Mouse (Mus musculus) MEL (cell line): ENCODE measurements around the gene Nnmt. TPM values are rescaled to one million over a fixed set of nuclear protein-coding genes. Genes with fewer than 3 reads are reported as not detected.

Experiments
- DNase-seq: peaks from one replicate; pipeline ENCODE4 v3.0.0; 2011; ENCODE audit warnings: low read depth, low spot score
- H3K27ac ChIP-seq: 2 replicates; pipeline ENCODE4 v1.5.1; 2012; ENCODE audit warnings: low read depth, mild to moderate bottlenecking, control low read depth, low read length, moderate library complexity; ENCODE audit not compliant: control insufficient read depth
- H3K27me3 ChIP-seq, 2 experiments: fragments of 150-350 bp in 1 of 2; sonication (generic) in 1 of 2; 2 replicates each; pipeline ENCODE4 v1.6.1; 2012; ENCODE audit warnings: low read length in 2 of 2, mild to moderate bottlenecking in 2 of 2, improper control_type of control experiment in 1 of 2, moderate library complexity in 1 of 2; ENCODE audit not compliant: insufficient read depth in 2 of 2, control insufficient read depth in 1 of 2
- H3K36me3 ChIP-seq, 2 experiments: 2 replicates each; pipeline ENCODE4 v1.6.1; 2012 to 2014; ENCODE audit warnings: low read length in 2 of 2, improper control_type of control experiment in 1 of 2, inconsistent platforms in 1 of 2, mild to moderate bottlenecking in 1 of 2; ENCODE audit not compliant: insufficient read depth in 2 of 2, control insufficient read depth in 1 of 2
- H3K4me1 ChIP-seq, 2 experiments: fragments of 150-350 bp in 1 of 2; sonication (generic) in 1 of 2; 2 replicates each; pipeline ENCODE4 v1.6.1; 2012; ENCODE audit warnings: low read length in 2 of 2, improper control_type of control experiment in 1 of 2, mild to moderate bottlenecking in 1 of 2; ENCODE audit not compliant: insufficient read depth in 2 of 2, control insufficient read depth in 1 of 2
- H3K4me3 ChIP-seq, 2 experiments: fragments of 150-350 bp in 1 of 2; sonication (generic) in 1 of 2; 2 replicates each; pipeline ENCODE4 v1.5.1; 2012; ENCODE audit warnings: low read depth in 2 of 2, low read length in 2 of 2, mild to moderate bottlenecking in 2 of 2, moderate library complexity in 2 of 2, control low read depth in 1 of 2, improper control_type of control experiment in 1 of 2; ENCODE audit not compliant: control insufficient read depth in 1 of 2, insufficient read depth in 1 of 2
- H3K79me2 ChIP-seq: 2 replicates; pipeline ENCODE4 v1.6.1; 2012; ENCODE audit warnings: mild to moderate bottlenecking, low read length, moderate library complexity; ENCODE audit not compliant: control insufficient read depth, poor library complexity, insufficient read depth
- H3K9ac ChIP-seq: 2 replicates; pipeline ENCODE4 v1.6.1; 2012; ENCODE audit warnings: low read depth, mild to moderate bottlenecking, control low read depth, low read length, moderate library complexity; ENCODE audit not compliant: control insufficient read depth, poor library complexity, severe bottlenecking
- H3K9me3 ChIP-seq: fragments of 150-350 bp; sonication (generic); replicated peaks from 2 replicates; pipeline ENCODE4 v1.6.1; 2012; ENCODE audit warnings: mild to moderate bottlenecking, low read length, improper control_type of control experiment, moderate library complexity; ENCODE audit not compliant: insufficient read depth
- BHLHE40 ChIP-seq: IDR thresholded peaks from 2 replicates; pipeline ENCODE4 v1.6.1; 2012; ENCODE audit warnings: low read depth, mild to moderate bottlenecking, inconsistent platforms, low read length, improper control_type of control experiment, borderline replicate concordance
- CHD1 ChIP-seq: IDR thresholded peaks from 2 replicates; pipeline ENCODE4 v1.6.1; 2012; ENCODE audit warnings: low read depth, mild to moderate bottlenecking, inconsistent platforms, low read length, improper control_type of control experiment
- CTCF ChIP-seq, 3 experiments: IDR thresholded peaks in 2 of 3; conservative IDR thresholded peaks in 1 of 3; 2 replicates each; pipeline ENCODE4 v1.5.1; 2011 to 2012; ENCODE audit warnings: low read length in 3 of 3, low read depth in 2 of 3, mild to moderate bottlenecking in 2 of 3, improper control_type of control experiment in 1 of 3, inconsistent platforms in 1 of 3, mixed read lengths in 1 of 3, moderate library complexity in 1 of 3; ENCODE audit not compliant: control insufficient read depth in 1 of 3, insufficient read depth in 1 of 3, poor library complexity in 1 of 3, severe bottlenecking in 1 of 3
- ELF1 ChIP-seq: IDR thresholded peaks from 2 replicates; pipeline ENCODE4 v1.6.1; 2014; ENCODE audit warnings: low read depth, mild to moderate bottlenecking, inconsistent platforms, low read length, improper control_type of control experiment, moderate library complexity
- ETS1 ChIP-seq: IDR thresholded peaks from 2 replicates; pipeline ENCODE4 v1.6.1; 2012; ENCODE audit warnings: low read depth, mild to moderate bottlenecking, inconsistent platforms, low read length, improper control_type of control experiment, moderate library complexity
- GABPA ChIP-seq: IDR thresholded peaks from 2 replicates; pipeline ENCODE4 v1.6.1; 2012; ENCODE audit warnings: low read depth, mild to moderate bottlenecking, inconsistent platforms, low read length, improper control_type of control experiment, moderate library complexity
- GATA1 ChIP-seq: IDR thresholded peaks from 2 replicates; pipeline ENCODE4 v1.6.1; 2011; ENCODE audit warnings: low read depth, low read length, improper control_type of control experiment
- HCFC1 ChIP-seq: IDR thresholded peaks from 2 replicates; pipeline ENCODE4 v1.6.1; 2012; ENCODE audit warnings: low read depth, mild to moderate bottlenecking, inconsistent platforms, low read length, improper control_type of control experiment, moderate library complexity
- MEF2A ChIP-seq: IDR thresholded peaks from 2 replicates; pipeline ENCODE4 v1.6.1; 2014; ENCODE audit warnings: low read depth, mild to moderate bottlenecking, inconsistent platforms, low read length, improper control_type of control experiment; ENCODE audit not compliant: poor library complexity, insufficient replicate concordance, severe bottlenecking; ENCODE audit errors: extremely low read depth
- MXI1 ChIP-seq: IDR thresholded peaks from 2 replicates; pipeline ENCODE4 v1.6.1; 2011; ENCODE audit warnings: mild to moderate bottlenecking, low read depth, low read length, improper control_type of control experiment
- MYB ChIP-seq: IDR thresholded peaks from 2 replicates; pipeline ENCODE4 v1.6.1; 2011; ENCODE audit warnings: mild to moderate bottlenecking, low read depth, low read length, improper control_type of control experiment
- MYC ChIP-seq: IDR thresholded peaks from 2 replicates; pipeline ENCODE4 v1.6.1; 2011; ENCODE audit warnings: low read depth, mild to moderate bottlenecking, low read length, improper control_type of control experiment, moderate library complexity
- NELFE ChIP-seq: IDR thresholded peaks from 2 replicates; pipeline ENCODE4 v1.6.1; 2011; ENCODE audit warnings: low read depth, low read length, improper control_type of control experiment
- NRF1 ChIP-seq: IDR thresholded peaks from 2 replicates; pipeline ENCODE4 v1.6.1; 2014; ENCODE audit warnings: low read depth, mild to moderate bottlenecking, inconsistent platforms, low read length, improper control_type of control experiment, moderate library complexity; ENCODE audit not compliant: poor library complexity, insufficient read depth, severe bottlenecking
- POLR2A ChIP-seq, 2 experiments: IDR thresholded peaks; 2 replicates each; pipeline ENCODE4 v1.6.1; 2011 to 2012; ENCODE audit warnings: low read length in 2 of 2, mild to moderate bottlenecking in 2 of 2, control low read depth in 1 of 2, improper control_type of control experiment in 1 of 2, low read depth in 1 of 2, moderate library complexity in 1 of 2; ENCODE audit not compliant: control insufficient read depth in 1 of 2, insufficient read depth in 1 of 2, poor library complexity in 1 of 2
- POLR2AphosphoS2 ChIP-seq: IDR thresholded peaks from 2 replicates; pipeline ENCODE4 v1.6.1; 2011; ENCODE audit warnings: low read length, improper control_type of control experiment
- POLR2AphosphoS5 ChIP-seq: IDR thresholded peaks from 2 replicates; pipeline ENCODE4 v1.6.1; 2012; ENCODE audit warnings: low read depth, borderline replicate concordance, mild to moderate bottlenecking, inconsistent platforms, low read length, moderate library complexity, mixed read lengths
- RAD21 ChIP-seq: IDR thresholded peaks from 2 replicates; pipeline ENCODE4 v1.6.1; 2011; ENCODE audit warnings: mild to moderate bottlenecking, low read depth, low read length, improper control_type of control experiment
- RCOR1 ChIP-seq: IDR thresholded peaks from 2 replicates; pipeline ENCODE4 v1.6.1; 2012; ENCODE audit warnings: low read depth, mild to moderate bottlenecking, inconsistent platforms, low read length, improper control_type of control experiment
- SIN3A ChIP-seq: IDR thresholded peaks from 2 replicates; pipeline ENCODE4 v1.6.1; 2012; ENCODE audit warnings: low read length, improper control_type of control experiment, inconsistent platforms
- SMC3 ChIP-seq: IDR thresholded peaks from 2 replicates; pipeline ENCODE4 v1.6.1; 2011; ENCODE audit warnings: low read depth, low read length, improper control_type of control experiment
- TAL1 ChIP-seq: IDR thresholded peaks from 2 replicates; pipeline ENCODE4 v1.6.1; 2012; ENCODE audit warnings: mild to moderate bottlenecking, inconsistent platforms, low read length, moderate library complexity, mixed read lengths
- TCF12 ChIP-seq: IDR thresholded peaks from 2 replicates; pipeline ENCODE4 v1.6.1; 2014; ENCODE audit warnings: low read depth, mild to moderate bottlenecking, inconsistent platforms, low read length, improper control_type of control experiment, moderate library complexity
- UBTF ChIP-seq: IDR thresholded peaks from 2 replicates; pipeline ENCODE4 v1.6.1; 2012; ENCODE audit warnings: low read depth, mild to moderate bottlenecking, inconsistent platforms, low read length, improper control_type of control experiment, moderate library complexity, borderline replicate concordance; ENCODE audit not compliant: insufficient read depth
- ZC3H11A ChIP-seq: IDR thresholded peaks from 2 replicates; pipeline ENCODE4 v1.6.1; 2012; ENCODE audit warnings: low read depth, mild to moderate bottlenecking, inconsistent platforms, low read length, improper control_type of control experiment
- ZKSCAN1 ChIP-seq: IDR thresholded peaks from 2 replicates; pipeline ENCODE4 v1.6.1; 2012; ENCODE audit warnings: low read depth, mild to moderate bottlenecking, inconsistent platforms, low read length, improper control_type of control experiment, moderate library complexity
- polyA plus RNA-seq, 2 experiments: library from polyadenylated mRNA; stranded (reverse) in 1 of 2; unstranded in 1 of 2; fragments of >175 nt in 1 of 2; fragments of >200 nt in 1 of 2; gene quantifications; 2 replicates each; pipeline versions ENCODE4 v1.2.1 to v1.2.4; 2012; ENCODE audit warnings: low replicate concordance in 2 of 2, low read depth in 1 of 2; ENCODE audit not compliant: insufficient read length in 2 of 2, insufficient read depth in 1 of 2, missing spikeins in 1 of 2
- total RNA-seq: library from RNA; depleted of rRNA; stranded (reverse); fragments of 300-350 nt; gene quantifications from 2 replicates; pipeline ENCODE4 v1.2.3, GENCODE M21; 2012

The Nnmt gene
- total and polyA plus RNA-seq, 3 experiments = not detected

- no peaks in the 10 kb centered on the region for H3K27me3 ChIP-seq
- H3K9me3 ChIP-seq = no peaks in the 10 kb centered on the region
- no peak for DNase-seq
- no peaks in the 10 kb centered on the region for H3K4me1 ChIP-seq
- TF ChIP-seq MEF2A = no peak
- no peak for TF ChIP-seq NELFE
- no peak for TF ChIP-seq GATA1
- no peak for TF ChIP-seq UBTF
- no peak for TF ChIP-seq CHD1
- TF ChIP-seq GABPA = no peak
- no peak for TF ChIP-seq ZC3H11A
- TF ChIP-seq TCF12 = no peak
- no peak for TF ChIP-seq CTCF (IDR thresholded peaks at IDR 0.05 in 2 of 3, conservative IDR thresholded peaks at IDR 0.05 in 1 of 3; ENCODE audit: control insufficient read depth in 1 of 3, insufficient read depth in 1 of 3, low read depth in 2 of 3, low read length in 3 of 3, poor library complexity in 1 of 3, severe bottlenecking in 1 of 3)
- no peak for TF ChIP-seq HCFC1
- no peak for TF ChIP-seq MYB
- TF ChIP-seq ELF1 = no peak
- TF ChIP-seq RCOR1 = no peak
- TF ChIP-seq RAD21 = no peak
- no peak for TF ChIP-seq MXI1
- no peak for TF ChIP-seq ETS1
- TF ChIP-seq NRF1 = no peak
- no peak for TF ChIP-seq ZKSCAN1
- no peak overlapping the region for H3K27ac ChIP-seq
- H3K36me3 ChIP-seq = no peaks in the 10 kb centered on the region
- H3K79me2 ChIP-seq = no peaks in the 10 kb centered on the region
- H3K4me3 ChIP-seq = no peak overlapping the region
- no peak overlapping the region for H3K9ac ChIP-seq
These were observed 43.5 kb upstream of the Nnmt start for GRCm38 (mm10) chr9:48648285-48649097.

GRCm38 (mm10) chr9:48647648-48648284 is 42.8 kb upstream of the Nnmt start:
- Histone ChIP-seq H3K4me1 (no peaks in the 10 kb centered on the region), H3K27me3 (no peaks in the 10 kb centered on the region), H3K9me3 (no peaks in the 10 kb centered on the region), H3K79me2 (no peaks in the 10 kb centered on the region), H3K27ac (no peak overlapping the region)
- no peak for TF ChIP-seq SMC3
- TF ChIP-seq GATA1 = no peak
- TF ChIP-seq POLR2AphosphoS2 = no peak
- no peak for TF ChIP-seq MEF2A
- no peak for TF ChIP-seq POLR2AphosphoS5
- no peak for TF ChIP-seq RAD21
- TF ChIP-seq TAL1 = no peak
- no peak for TF ChIP-seq BHLHE40
- no peak for TF ChIP-seq UBTF
- no peak for TF ChIP-seq CTCF (IDR thresholded peaks at IDR 0.05 in 2 of 3, conservative IDR thresholded peaks at IDR 0.05 in 1 of 3; ENCODE audit: control insufficient read depth in 1 of 3, insufficient read depth in 1 of 3, low read depth in 2 of 3, low read length in 3 of 3, poor library complexity in 1 of 3, severe bottlenecking in 1 of 3)
- TF ChIP-seq POLR2A (IDR thresholded peaks at IDR 0.05; ENCODE audit: control insufficient read depth in 1 of 2, insufficient read depth in 1 of 2, low read depth in 1 of 2, low read length in 2 of 2, poor library complexity in 1 of 2) = no peak
- TF ChIP-seq SIN3A = no peak
- no peak for TF ChIP-seq MYC
- TF ChIP-seq, all 39 proteins: peak for 0
- H3K9ac ChIP-seq = no peak overlapping the region
- no peak for DNase-seq
- no peaks in the 10 kb centered on the region for H3K36me3 ChIP-seq
- no peak overlapping the region for H3K4me3 ChIP-seq
